In genomic region chr14:71217041-71217440, GRCm38 (mm10) we compare ENCODE assay signal across 19 mouse cellular contexts.
"Had no signal": no experiment of that assay in that cellular context is flagged by ENCODE, and none has a peak within 500 bp of the region (broad histone marks: within the 10 kb centered on the region; RNA-seq: fewer than 3 reads in every experiment).

No protein-coding gene starts in this region.

- H3K9ac ChIP-seq: liver, embryonic 15.5 days; stomach, embryonic 15.5 days had no signal

- H3K4me1 ChIP-seq: stomach, embryonic 15.5 days had no signal

- DNase-seq: kidney, adult 18-20 months; kidney, adult 9 months; kidney, postnatal 14 days; kidney, postnatal 4 days; layer of hippocampus, adult 9-11 months; lung, adult 2 months; lung, postnatal 14 days; lung, postnatal 4 days; midbrain, embryonic 14.5 days; right cerebral cortex, adult 18-20 months; right cerebral cortex, postnatal 14 days; right cerebral cortex, postnatal 4 days; thymus, postnatal 4 days had no signal

- H3K36me3 ChIP-seq: liver, embryonic 15.5 days; stomach, embryonic 15.5 days had no signal

- ATAC-seq: inflammation-experienced regulatory T-cells, adult 6 months; intestine, embryonic 16.5 days had no signal

- H3K4me3 ChIP-seq: left cerebral cortex, adult 2 months; liver, embryonic 15.5 days; stomach, embryonic 15.5 days had no signal

- H3K27me3 ChIP-seq: liver, embryonic 15.5 days; stomach, embryonic 15.5 days had no signal

- H3K27ac ChIP-seq: left cerebral cortex, adult 2 months; liver, embryonic 15.5 days; stomach, embryonic 15.5 days had no signal

- H3K4me2 ChIP-seq: liver, embryonic 15.5 days; midbrain, embryonic 11.5 days; stomach, embryonic 15.5 days had no signal

- H3K9me3 ChIP-seq: liver, embryonic 15.5 days; stomach, embryonic 15.5 days had no signal
